Mouse (Mus musculus) limb, embryonic 12.5 days (tissue): ENCODE results near the gene Tnip3. TPM values are rescaled to one million over a fixed set of nuclear protein-coding genes. Genes with fewer than 3 reads are reported as not detected.

ENCODE experiments used
- ATAC-seq: fragments of 200-750 bp; cut with Nextera tagmentation; 2 replicates; pipeline ENCODE4 v1.8.0; 2017; ENCODE audit warnings: low read depth, moderate TSS enrichment; ENCODE audit not compliant: insufficient number of reproducible peaks, insufficient read depth, low FRiP score, low TSS enrichment
- H3K27ac ChIP-seq: fragments of 300-500 bp; sonication (generic); 2 replicates; pipeline ENCODE4 v1.5.1; 2016; ENCODE audit warnings: mild to moderate bottlenecking, moderate library complexity
- H3K27me3 ChIP-seq: fragments of 300-500 bp; sonication (generic); 2 replicates; pipeline ENCODE4 v1.6.1; 2016; ENCODE audit warnings: mild to moderate bottlenecking, moderate library complexity
- H3K36me3 ChIP-seq: fragments of 300-500 bp; sonication (generic); 2 replicates; pipeline ENCODE4 v1.6.1; 2016; ENCODE audit warnings: mild to moderate bottlenecking, moderate library complexity
- H3K4me1 ChIP-seq: fragments of 300-500 bp; sonication (generic); replicated peaks from 2 replicates; pipeline ENCODE4 v1.6.1; 2016
- H3K4me2 ChIP-seq: fragments of 300-500 bp; sonication (generic); 2 replicates; pipeline ENCODE4 v1.6.1; 2016; ENCODE audit warnings: mild to moderate bottlenecking, moderate library complexity
- H3K4me3 ChIP-seq: fragments of 300-500 bp; sonication (generic); replicated peaks from 2 replicates; pipeline ENCODE4 v1.5.1; 2016; ENCODE audit warnings: mild to moderate bottlenecking
- H3K9ac ChIP-seq: fragments of 300-500 bp; sonication (generic); replicated peaks from 2 replicates; pipeline ENCODE4 v1.6.1; 2016; ENCODE audit warnings: mild to moderate bottlenecking, moderate library complexity
- H3K9me3 ChIP-seq: fragments of 300-500 bp; sonication (generic); 2 replicates; pipeline ENCODE4 v1.6.1; 2016; ENCODE audit warnings: mild to moderate bottlenecking, moderate library complexity
- WGBS: fragments of 180-500 bp; shearing (Covaris S2); methylation state at CpG from one replicate; pipeline ENCODE4 v1.1.7; 2016; 5-methylcytosine and 5-hydroxymethylcytosine counted together
- polyA plus RNA-seq: library from polyadenylated mRNA; unstranded; fragments of >200 nt; fragmentation: Nextera tagmentation; extraction: Ambion mirVana; gene quantifications from 2 replicates; pipeline ENCODE4 v1.2.1, GENCODE M21; 2016

Gene Tnip3
- polyA plus RNA-seq, 1 experiment from 2014 or later, result not detected

- 81% methylated on average over 4 of the region's 4 CpGs for WGBS
- Histone ChIP-seq H3K36me3 (no peaks in the 10 kb centered on the region), H3K27me3 (no peaks in the 10 kb centered on the region; the same call in 1 of the 2 replicates), H3K4me1 (no peaks in the 10 kb centered on the region), H3K4me3 (no peak overlapping the region), H3K9me3 (no peaks in the 10 kb centered on the region), H3K4me2 (no peak overlapping the region), H3K9ac (no peak overlapping the region), H3K27ac (no peak overlapping the region)
- no peak for ATAC-seq
Observed at GRCm38 (mm10) chr6:65661272-65661671, 136.2 kb downstream of the Tnip3 start.

- Histone ChIP-seq H3K4me1 (no peaks in the 10 kb centered on the region), H3K4me3 (no peak overlapping the region), H3K9me3 (no peaks in the 10 kb centered on the region), H3K4me2 (no peak overlapping the region), H3K27ac (no peak overlapping the region), H3K36me3 (no peaks in the 10 kb centered on the region), H3K9ac (no peak overlapping the region), H3K27me3 (no peaks in the 10 kb centered on the region; the same call in 1 of the 2 replicates)
- 77% methylated on average over 2 of the region's 2 CpGs for WGBS
- ATAC-seq, result no peak
Observed at GRCm38 (mm10) chr6:65662050-65662449, 136.9 kb downstream of the Tnip3 start.

GRCm38 (mm10) chr6:65663990-65664389 lies 138.9 kb downstream of the Tnip3 start:
- 75% methylated on average over 6 of the region's 6 CpGs for WGBS
- ATAC-seq, result no peak
- no peaks in the 10 kb centered on the region for H3K9me3 ChIP-seq
- H3K4me3 ChIP-seq, result no peak overlapping the region
- H3K9ac ChIP-seq, result no peak overlapping the region
- peaks cover 3% of the 10 kb centered on the region; the same call in 1 of the 2 replicates for H3K27me3 ChIP-seq
- H3K4me1 ChIP-seq, result no peaks in the 10 kb centered on the region
- H3K36me3 ChIP-seq, result no peaks in the 10 kb centered on the region
- H3K4me2 ChIP-seq, result no peak overlapping the region
- no peak overlapping the region for H3K27ac ChIP-seq

DNA sequence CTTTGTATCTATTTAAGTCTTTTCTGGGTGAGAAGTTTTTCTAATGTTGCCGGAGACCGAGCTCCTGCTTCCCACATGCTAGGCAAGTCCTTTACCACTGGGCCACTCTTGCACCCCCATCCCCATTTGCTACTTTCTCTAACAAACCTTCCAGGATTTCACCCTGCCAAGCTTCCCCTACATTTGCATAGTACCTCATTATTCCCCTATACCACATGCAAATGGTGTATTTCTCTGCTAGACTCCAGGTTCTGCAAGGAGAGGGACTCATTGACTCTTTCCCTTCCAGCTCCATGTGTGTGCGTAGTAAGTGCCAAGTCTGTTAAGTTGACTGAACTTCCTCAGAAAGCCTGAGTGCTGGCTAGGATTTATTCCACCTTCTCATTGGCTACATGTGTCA lies 141.2 kb downstream of the Tnip3 start:
- Histone ChIP-seq H3K4me3 (no peak overlapping the region), H3K4me1 (peaks cover 6% of the 10 kb centered on the region; the same call in 1 of the 2 replicates), H3K4me2 (no peak overlapping the region), H3K27me3 (peaks cover 8% of the 10 kb centered on the region; the same call in 1 of the 2 replicates), H3K27ac (no peak overlapping the region), H3K9me3 (no peaks in the 10 kb centered on the region), H3K36me3 (no peaks in the 10 kb centered on the region), H3K9ac (no peak overlapping the region)
- no peak for ATAC-seq
- WGBS, result 75% methylated on average over 3 of the region's 3 CpGs

GRCm38 (mm10) chr6:65669971-65670370 lies 144.9 kb downstream of the Tnip3 start:
- no peaks in the 10 kb centered on the region for H3K9me3 ChIP-seq
- no peak overlapping the region for H3K4me2 ChIP-seq
- H3K4me3 ChIP-seq, result no peak overlapping the region
- no peak for ATAC-seq
- H3K4me1 ChIP-seq, result peaks cover 17% of the 10 kb centered on the region
- no peaks in the 10 kb centered on the region for H3K36me3 ChIP-seq
- WGBS, result 27% methylated on average over 2 of the region's 2 CpGs
- H3K27ac ChIP-seq, result no peak overlapping the region
- H3K27me3 ChIP-seq, result peaks cover 15% of the 10 kb centered on the region; the same call in 1 of the 2 replicates
- no peak overlapping the region for H3K9ac ChIP-seq

- Histone ChIP-seq H3K27me3 (peaks cover 15% of the 10 kb centered on the region; the same call in 1 of the 2 replicates), H3K4me1 (peaks cover 17% of the 10 kb centered on the region), H3K4me3 (peak overlapping the region; percentile 57), H3K9me3 (no peaks in the 10 kb centered on the region), H3K9ac (peak overlapping the region; percentile 71), H3K27ac (peak overlapping the region; percentile 62), H3K4me2 (peak overlapping the region; percentile 90), H3K36me3 (no peaks in the 10 kb centered on the region)
- 1% methylated on average over 21 of the region's 21 CpGs for WGBS
- peak; percentile 14 for ATAC-seq
Observed at GRCm38 (mm10) chr6:65670981-65671411, 145.9 kb downstream of the Tnip3 start.

GRCm38 (mm10) chr6:65671451-65671850 lies 146.3 kb downstream of the Tnip3 start, which contains the start of gene Ndnf:
TSS of gene Ndnf (plus strand) at chr6:65671590.
- peak within 1 kb of the TSS; percentile 90 for H3K4me2 ChIP-seq
- peaks cover 15% of the 10 kb centered on the region; the same call in 1 of the 2 replicates for H3K27me3 ChIP-seq
- H3K9me3 ChIP-seq, result no peaks in the 10 kb centered on the region
- peak within 1 kb of the TSS; percentile 62 for H3K27ac ChIP-seq
- peaks cover 17% of the 10 kb centered on the region for H3K4me1 ChIP-seq
- ATAC-seq, result peak; percentile 86
- no peaks in the 10 kb centered on the region for H3K36me3 ChIP-seq
- under 1% methylated on average over 42 of the region's 45 CpGs for WGBS
- peak within 1 kb of the TSS; percentile 71 for H3K9ac ChIP-seq
- H3K4me3 ChIP-seq, result peak within 1 kb of the TSS; percentile 57

DNA sequence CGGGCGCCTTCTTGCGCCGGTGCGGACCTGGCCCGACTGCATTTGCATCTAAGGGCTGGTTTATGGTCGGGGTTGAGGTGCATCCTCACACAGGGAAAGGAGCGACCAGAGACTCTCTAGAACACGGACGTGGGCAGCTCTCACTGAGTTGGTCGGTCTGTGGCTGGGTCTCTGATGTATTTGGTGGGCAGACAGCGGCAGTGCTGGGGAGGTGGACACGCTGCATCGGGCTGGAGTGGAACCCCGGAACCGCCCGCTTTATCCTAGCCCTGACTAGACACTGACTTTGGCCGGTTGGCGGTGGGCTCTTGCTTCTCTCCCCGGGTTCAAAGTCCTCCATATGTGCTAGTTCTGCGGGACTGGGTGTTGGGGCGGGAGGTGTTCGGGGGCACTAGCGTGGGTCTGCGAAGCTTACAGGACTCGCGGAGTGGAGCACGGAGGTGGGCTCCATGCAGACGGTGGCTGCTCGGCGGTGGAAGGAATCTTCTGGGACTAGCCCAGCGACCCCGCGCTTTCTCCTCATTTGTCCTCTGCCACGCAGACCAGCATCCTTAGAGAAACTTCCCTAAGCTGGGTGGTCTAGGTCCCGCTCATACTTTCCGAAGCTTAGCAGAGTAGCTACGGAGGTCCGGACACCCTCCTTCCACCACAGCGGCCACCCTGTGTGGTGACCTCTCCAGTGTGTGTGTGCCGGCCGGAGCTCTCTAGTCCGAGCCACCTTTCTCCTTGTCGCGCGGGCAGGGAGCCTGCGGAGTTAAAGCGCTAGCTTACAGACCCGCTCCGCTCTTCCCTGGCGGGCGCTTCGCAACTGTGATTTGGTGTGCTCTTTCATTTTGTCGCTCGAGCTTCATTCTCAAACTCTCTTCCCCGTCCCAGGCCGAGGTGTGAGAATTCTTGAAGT lies 147.3 kb downstream of the Tnip3 start:
- Histone ChIP-seq H3K9me3 (no peaks in the 10 kb centered on the region), H3K27ac (peak overlapping the region; percentile 59), H3K4me1 (peaks cover 17% of the 10 kb centered on the region), H3K27me3 (peaks cover 15% of the 10 kb centered on the region; the same call in 1 of the 2 replicates), H3K9ac (peak overlapping the region; percentile 71), H3K4me2 (peak overlapping the region; percentile 90), H3K4me3 (peak overlapping the region; percentile 57), H3K36me3 (no peaks in the 10 kb centered on the region)
- peak; percentile 43 for ATAC-seq
- WGBS, result under 1% methylated on average over 57 of the region's 57 CpGs

Other genes starting within 250 kb of the Tnip3 start
- gene C130060K24Rik, start 144.2 kb upstream of the Tnip3 start, polyA plus RNA-seq, result 0.06 TPM in 2 replicates
- gene Ndnf, start 146.3 kb downstream of the Tnip3 start, polyA plus RNA-seq, result 7.2 and 7.3 TPM in 2 replicates